Mouse (Mus musculus) adrenal gland, adult (tissue): ENCODE data around the gene Gm20388.
A peak's percentile ranks its signal among the peaks of the same experiment; 100 is the strongest.

ENCODE experiments used
- DNase-seq, 2 experiments: peaks; one replicate each; pipeline ENCODE4 v3.0.0; 2022 to 2023; ENCODE audit warnings: low spot score in 1 of 2; ENCODE audit not compliant: inconsistent age in 2 of 2

Gm20388 gene

DNA sequence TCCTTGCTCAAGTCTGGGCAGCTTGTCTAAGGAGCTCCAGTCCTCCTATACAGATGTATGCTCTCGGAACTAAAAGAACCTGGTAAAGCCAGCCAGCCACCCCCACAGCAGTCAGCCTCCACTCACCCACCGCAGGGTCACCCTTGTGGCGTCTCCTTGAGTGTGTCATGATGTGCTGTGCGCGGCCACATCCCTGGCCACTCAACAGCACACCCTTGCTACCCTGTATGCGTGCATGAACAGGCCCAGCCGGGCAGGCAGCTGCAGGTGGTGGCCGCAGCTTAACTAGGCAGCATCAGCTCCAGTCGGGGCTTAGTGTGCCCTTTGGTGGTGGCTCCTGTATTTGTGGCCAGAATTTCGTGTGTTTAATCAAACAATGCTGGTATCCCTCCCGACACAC is 2546.5 kb downstream of the Gm20388 start:
- no peak for DNase-seq

DNA sequence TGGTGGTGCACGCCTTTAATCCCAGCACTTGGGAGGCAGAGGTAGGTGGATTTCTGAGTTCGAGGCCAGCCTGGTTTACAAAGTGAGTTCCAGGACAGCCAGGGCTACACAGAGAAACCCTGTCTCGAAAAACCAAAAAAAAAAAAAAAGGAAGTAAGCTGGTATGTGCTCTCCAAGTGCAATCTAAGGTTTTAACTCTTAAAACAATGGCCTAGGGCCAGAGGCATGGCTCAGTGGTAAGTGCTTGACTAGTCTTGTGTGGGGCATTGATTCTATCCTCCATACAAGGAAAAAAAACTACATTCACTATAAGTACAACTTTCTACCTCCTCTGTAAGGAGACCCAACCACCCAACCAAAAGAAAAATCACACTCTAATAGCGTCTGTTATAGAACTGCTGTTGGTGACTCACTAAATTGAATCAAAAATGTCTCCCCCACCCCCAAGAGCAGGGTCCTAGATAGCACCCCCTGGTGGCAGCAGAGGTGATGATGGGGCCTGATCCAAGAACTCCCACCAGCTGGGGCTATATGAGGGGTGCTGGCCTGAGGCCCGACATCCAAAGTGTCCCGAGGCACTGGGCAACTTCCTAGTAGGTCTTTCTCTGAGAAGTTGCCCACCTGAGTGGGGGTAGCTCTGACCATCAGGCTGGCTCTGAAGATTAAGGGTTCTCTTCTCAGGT is 2548.7 kb downstream of the Gm20388 start:
- peak in 1 of 2 experiments; percentile 35 for DNase-seq

DNA sequence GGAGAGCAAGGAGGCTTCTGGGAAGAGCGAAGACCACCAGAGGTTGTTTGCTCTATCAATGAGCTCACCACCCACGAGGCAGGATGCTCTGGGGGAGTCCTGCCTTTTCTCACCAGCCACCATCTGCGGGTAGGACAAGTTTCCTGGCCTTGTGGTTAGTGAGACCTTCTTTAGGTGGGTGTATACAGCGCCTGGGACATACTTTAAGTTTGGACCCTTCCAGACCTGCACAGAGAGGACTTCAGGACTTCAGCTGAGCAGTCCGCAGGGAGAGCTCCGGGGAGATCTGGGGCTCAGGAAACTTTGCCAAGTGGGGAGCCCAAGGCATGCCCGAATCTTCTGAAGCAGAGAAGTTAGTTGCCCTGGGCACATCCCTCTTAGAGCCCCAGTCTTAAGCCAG is 2549.3 kb downstream of the Gm20388 start:
- no peak for DNase-seq

DNA sequence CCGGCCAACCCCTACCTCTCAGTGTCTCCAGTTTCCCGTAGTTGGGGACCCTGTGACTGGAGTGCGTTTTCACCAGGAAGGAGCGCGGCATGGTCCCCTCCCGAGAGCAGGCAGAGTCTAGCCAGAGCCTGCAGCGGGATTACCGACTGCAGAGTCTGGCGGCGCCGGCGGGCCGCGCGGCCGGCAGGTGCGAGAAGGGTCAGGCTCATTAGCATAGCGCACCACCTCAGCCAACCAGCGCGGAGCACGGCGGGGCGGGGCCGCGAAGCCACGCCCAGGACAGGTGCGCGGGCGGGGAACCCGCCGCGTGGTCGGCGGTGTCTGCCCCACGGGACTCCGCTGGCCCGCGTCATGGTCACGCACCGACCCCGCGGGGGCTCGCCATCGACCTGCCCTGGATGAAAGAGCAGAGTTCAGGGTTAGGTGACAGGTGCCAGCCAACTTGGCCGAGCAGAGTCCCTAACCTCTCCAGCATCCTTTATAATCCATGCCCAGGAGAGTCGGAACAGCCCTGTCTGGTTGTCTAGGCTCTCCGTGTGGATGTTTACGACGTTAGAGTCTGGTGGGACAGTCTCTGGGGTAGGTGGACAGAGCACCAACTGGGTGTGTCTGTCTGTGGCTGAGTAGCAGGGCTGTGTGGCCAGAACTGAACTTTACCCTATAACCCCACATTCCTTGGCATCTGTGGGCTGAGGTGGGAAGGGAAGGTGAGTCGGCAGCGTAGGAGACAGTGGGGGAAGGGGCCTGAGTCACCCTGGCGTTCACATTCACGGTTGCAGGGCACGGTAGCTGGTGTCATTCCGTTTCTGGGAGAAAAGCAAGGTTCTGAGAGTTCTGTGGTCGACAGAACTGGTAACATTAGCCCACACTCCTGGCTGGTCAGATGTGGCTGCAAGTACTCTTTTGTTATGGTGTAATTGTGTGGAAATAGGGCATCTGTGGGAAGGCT is 2550.2 kb downstream of the Gm20388 start, which contains the start of gene Snai3:
Gene Snai3 (minus strand): TSS at position 210 of the 949 bp plus-strand sequence.
- DNase-seq = peak; percentile 66 to 71

DNA sequence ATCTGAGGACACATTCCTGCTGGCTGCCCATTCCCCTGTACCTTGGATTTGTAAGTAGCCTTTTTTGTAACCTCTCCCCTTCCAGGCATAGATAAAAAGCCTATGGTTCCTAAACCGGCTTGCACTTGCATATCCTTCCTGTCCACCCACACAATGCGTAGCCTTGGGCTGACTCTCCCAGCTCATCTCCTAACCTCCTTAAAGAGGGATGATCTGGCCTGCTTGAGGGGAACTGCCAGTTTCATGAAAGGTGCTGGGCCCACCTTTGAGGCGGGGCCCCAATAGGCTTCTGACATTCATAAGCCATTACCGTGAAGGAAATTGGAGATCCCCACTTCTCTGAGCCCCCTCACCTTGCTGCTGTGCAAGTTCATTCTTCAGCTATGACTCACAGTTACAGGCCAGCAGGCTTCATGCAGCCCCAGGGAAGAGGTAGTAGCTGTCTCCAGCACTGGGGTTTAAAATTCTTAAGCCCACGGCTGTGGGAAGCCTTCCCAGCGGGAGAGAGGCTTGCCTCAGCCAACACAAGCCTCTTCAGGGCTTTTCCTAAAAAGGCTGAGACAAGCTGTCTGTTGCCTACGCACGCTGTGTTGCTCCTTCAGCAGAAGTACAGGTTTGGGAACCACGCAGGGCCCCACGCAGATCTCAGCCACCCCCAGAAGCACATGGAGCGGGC is 2551.0 kb downstream of the Gm20388 start:
- DNase-seq = peak in 1 of 2 experiments; percentile 60

DNA sequence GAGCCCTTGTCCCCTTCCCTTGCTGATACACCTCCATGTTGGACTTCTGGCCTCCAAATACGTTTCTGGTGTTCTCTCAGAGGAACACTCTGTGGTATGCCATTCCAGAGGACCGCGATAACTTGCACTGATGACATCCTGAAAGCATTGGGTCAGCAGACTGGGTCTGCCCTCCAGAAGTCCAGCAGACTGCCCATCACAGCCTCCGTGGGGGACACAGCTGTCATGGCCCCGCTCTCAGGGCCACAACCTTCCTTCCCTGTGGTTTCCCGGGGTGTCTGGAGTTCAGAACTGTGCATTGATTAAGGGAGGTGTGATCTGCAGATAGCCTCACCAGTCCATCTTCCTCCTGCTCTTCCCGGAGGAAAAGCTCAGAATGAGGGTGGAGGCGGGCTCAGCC is 2551.9 kb downstream of the Gm20388 start:
- no peak for DNase-seq

DNA sequence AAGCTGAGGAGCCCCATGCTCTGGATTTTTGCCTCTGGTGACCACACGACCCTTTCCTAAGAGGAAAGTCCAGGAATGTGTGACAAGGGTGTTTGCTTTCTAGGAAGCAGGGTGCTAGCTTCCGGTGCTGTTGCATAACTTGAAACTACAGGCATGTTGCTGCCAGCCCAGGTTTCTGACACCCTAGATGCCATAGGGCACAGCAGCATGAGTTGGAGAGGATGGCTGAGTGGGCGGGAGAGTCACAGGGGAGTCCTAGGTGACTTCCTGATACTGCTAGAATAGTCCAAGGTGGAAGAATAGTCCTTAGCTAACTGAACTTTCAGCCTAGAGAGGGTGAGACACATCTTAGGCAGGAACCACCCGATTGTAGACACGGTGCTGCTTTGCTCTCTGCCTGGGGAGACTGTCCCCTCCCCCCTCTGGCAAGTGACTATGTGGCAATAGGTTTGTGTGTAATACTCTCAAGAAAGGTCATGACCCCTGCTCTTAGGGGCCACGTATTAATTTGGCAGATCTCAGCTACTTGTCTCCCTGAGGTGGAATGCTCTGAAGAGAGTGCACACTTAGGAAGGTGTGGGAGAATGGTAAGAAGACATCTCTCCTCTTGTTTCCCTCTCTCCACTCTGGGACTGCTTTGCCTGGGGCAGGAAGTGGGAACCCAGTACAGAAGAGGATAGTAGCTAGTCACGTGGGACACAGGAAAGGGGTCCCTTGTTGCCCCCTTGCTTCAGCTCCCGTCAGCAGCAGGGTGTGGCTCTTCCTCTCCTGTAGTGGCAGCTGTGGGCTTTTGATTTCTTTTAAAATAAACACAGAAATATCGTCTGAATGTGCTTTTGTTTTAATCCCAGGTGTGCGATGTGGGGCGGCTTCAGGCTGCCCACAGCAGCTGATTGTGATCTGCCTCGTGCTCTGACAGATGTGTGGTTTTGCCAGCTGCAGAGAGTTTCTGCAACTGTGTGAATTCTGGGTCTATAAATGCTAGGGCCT is 2553.3 kb downstream of the Gm20388 start:
- DNase-seq = peak in 1 of 2 experiments; percentile 56

DNA sequence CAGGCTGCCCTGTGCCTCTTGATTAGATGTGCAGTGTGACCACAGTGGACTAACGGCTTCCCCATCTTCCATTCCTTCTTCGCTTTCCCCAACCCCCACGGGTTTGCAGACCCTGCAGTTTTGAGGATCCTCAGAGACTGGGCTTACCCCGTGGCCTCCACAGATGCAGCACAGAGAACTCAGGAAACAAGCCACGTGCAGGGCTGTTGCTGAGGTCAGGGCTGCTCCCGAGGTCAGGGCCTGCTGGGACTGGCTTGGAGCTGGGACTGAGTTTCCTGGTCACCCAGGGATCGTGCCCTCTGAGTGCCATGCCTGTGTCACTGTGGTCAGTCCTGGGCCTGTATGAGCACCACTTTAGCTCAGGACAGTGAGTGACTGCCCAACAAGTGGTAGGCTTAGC is 2554.3 kb downstream of the Gm20388 start:
- peak; percentile 51 to 76 for DNase-seq

DNA sequence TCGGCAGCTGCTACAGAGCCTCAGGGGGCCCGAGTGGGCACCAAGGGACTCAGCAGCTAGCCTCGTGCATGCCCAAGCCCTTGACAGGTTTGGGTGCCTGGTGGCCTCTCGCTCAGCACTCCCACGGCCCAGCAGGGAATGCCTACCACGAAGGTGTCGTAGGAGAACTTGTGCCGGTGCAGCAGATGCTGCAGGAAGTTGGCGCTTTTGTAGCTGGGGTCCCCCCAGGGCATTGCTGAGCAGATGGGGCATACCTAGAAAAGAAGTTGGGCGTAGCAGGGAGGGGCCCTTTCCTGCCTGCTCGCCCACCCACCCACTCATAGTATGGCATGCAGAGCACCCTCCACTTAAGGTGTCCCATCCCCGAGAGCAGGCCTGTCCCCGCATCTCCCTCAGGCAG is 2557.2 kb downstream of the Gm20388 start:
- DNase-seq = no peak

DNA sequence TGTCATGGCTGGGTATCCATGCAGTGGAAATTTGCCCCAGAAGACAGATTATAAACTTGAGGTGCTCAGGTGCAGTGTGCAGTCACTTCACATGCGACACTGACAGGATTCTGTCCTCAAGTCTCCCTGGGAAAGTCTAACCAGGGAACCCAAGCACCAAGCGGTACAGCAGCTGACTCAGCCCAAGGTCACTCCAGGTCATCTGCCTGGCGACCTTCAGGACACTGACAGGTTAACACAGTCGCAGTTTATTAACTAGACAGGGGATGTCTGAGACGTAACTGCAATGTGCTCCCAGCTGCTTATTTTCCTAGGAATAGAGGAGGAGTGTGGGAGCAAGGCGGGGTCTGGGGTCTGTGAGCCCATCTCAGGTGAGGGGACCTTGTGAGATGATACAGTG is 2558.8 kb downstream of the Gm20388 start:
- DNase-seq = peak in 1 of 2 experiments; percentile 58

DNA sequence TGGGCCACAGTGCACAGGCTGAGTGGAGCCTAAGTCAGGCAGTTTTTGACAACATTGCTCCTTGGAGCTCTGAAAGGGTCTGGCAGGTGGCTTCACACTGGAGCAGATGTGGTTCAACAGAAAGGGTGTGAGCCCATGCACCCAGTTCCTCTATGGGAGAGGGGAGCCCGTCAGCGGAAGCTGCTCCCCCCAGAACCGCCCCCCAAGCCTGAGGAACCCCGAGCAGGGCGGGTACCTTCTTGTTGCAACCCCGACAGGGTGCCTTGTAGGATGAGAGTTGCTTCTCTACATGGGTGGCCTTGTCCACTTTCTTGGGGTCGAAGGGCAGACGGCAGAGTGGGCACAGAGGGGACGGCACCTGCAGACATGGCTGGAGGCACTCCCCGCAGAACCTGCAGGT is 2559.3 kb downstream of the Gm20388 start:
- DNase-seq = no peak

DNA sequence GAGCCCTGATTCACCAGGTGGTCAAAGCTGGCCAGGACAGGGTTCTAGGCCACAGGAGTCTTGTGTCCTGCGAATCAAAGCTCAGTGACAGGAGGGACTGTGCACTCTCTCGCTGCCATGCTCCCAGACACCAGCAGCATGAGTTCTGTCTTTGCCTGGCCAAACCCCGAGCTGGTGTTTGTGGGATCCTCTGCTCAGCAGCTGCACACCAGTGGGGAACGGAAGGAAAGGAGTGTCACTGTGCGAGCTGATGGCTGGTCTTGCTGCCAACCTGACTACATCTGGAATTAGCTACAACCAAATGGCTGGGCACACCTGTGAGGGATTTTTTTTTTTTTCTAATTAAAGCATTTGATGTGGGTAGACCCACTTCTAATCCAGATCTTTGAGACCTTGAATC is 2560.1 kb downstream of the Gm20388 start:
- DNase-seq = no peak

DNA sequence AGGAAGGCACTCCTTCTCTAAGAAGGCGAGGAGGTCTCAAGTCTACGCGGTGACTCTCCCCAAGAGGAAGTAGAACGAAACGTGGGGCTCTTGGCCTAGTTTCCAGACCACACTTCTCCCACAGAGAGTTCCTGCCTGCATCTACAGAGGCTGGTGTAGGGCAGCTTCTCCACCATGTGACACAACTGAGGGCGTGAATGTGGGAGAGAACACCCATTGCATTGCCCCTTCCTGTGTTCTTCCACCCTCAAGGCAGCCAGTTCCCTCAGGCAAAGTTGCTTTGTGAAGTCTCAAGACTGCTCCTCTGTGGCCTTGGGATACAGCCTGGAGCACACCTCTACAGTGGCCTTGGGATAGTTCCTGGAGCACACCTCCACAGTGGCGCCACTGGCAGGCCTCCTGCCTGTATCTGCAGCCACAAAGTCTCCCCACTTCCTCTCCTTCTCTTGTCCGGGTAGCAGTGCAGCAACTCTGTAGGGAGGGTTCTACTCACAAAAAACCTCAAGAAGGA is 2563.3 kb downstream of the Gm20388 start:
- peak in 1 of 2 experiments; percentile 46 for DNase-seq

DNA sequence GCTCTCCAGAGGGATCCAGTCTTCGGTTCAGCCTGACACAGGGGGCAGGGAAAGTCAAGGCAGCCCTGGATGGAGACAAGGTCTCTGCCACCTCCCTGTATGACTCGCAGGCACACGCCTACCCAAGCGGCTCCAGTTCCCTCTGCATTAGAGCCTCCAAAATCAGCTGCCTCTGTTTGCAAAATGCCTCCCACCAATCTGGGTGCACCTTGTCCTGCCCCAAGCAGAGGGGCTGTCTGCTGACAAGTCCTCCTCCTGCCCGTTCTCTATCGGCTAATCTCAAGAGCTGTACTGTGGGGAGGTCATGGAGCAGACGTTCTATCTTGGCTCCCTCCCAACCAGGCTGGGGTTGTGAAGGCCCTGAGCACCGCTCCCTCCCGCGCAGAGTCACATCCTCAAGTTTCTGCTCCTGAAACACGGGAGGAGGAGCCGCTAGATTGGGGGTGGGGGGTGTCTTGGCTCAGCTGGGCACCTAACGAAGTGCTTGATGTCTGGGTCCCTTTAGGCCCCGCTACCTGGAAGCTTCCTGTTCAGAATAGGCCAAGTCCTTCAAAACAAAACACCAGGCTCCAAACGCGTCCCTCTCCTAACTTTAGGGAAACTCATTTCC is 2564.4 kb downstream of the Gm20388 start:
- peak; percentile 75 to 93 for DNase-seq

DNA sequence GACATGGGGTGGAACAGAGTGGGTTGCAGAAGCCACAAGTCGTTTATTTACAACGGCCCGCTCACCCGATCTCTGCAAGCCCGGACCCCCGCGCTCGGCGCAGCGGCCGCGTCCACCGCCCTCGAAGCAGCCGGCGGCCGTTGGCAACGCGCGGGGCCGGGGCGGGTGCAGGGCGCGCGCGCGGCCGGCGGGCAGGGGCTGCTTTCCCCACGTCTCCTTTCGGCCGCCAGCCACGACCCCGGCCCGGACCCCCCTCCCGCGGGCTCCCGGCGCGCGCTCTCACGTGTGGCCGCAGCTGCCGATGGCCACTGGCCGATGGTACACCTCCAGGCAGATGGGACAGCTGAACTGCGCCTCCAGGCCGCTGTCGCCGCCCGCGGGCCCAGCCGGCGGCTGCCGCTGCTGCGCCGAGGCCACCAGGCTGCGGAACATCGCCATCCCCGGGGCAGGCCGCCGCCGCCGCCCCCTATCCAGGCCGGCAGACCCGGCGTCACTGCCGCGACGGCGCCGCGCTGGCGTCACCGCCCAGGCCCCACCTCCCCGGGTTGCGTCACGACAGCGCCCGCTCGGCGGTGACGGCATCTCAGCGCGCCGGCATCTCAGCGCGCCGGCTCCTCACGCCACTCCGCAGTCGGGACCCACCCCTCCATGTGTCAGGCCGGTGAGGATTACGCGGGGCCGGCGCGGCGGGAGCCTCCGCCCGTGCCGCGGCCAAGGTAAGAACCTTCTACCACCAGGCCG is 2565.1 kb downstream of the Gm20388 start, which contains the start of the genes Rnf166 and Ctu2:
Gene Rnf166 (minus strand): TSS at position 485 of the 741 bp plus-strand sequence.
Gene Ctu2 (plus strand): TSS at position 564 of the 741 bp plus-strand sequence.
- peak; percentile 93 to 97 for DNase-seq

DNA sequence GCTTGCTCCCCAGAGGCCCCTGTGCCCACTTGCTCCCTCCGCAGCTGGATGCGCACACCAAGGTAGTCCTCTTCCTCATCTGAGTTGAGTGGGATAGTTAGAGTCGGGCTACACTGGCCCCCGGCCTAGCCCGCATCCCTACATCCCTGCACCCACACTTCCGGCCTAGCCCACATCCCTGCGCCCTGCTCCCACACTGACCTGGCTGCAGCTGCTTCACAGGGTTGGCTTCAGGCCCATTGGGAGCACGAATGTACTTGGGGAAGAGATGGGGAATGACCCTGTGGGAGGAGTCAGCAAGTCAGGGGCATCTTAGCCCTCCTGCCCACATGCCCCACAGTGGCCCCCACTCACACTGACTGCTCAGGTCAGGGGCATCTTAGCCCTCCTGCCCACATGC is 2571.8 kb downstream of the Gm20388 start:
- no peak for DNase-seq

DNA sequence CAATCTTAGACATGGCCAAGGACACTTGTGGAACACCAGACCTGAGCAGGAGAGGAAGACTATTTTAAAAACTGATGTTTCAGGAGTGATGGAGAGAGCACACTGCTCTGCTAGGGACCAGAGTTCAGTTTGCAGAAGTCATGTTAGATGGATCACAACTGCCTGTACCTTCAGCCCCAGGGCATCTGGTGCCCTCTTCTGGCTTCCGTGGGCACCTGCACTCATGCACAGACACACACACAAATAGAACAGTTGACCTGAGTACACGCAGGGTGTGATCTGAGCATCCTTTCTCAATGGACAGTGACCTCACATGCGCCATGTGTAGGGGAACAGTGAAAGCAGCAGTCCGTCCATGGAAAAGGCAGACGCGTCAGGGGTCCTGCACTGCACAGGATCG is 2573.2 kb downstream of the Gm20388 start:
- DNase-seq = no peak

DNA sequence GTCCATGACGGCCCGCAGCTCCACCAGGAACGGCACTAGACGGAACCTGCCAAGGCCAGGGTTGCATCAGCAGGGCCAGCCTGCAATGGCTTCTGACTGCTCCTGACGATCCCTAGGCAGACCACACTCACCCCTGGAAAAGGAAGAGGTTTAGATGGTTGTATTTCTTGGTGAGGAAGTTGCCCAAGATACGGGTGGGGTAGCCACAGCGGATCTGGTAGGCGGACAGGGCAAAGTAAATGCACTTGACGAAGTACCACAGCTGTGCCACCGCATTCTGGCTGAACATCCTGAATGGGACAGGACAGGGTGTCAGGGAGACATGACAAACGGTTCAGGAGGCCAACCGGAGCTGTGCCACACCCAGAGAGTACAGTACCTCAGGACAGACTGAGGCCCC is 2574.2 kb downstream of the Gm20388 start:
- peak in 1 of 2 experiments; percentile 30 for DNase-seq

DNA sequence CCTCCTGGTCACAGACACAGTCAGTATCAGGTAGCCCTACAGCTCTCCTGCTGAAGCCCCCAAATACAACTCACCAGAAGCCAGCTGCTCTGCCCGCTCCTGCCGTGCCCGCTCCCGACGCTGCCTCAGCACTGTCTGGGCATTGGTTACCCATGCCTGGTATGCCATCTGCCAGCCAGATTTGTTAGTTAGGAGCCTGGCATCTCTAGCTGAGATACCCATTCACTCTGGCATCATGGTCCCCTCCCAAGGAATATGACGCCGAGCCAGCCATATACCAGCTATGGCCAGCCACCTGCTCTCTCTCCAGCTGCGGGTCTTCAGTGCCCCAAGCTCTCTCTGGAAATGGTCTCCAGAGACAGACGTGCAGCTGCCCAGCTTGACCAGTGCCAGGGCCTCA is 2577.7 kb downstream of the Gm20388 start:
- no peak for DNase-seq
